Mouse (Mus musculus) 3134 (cell line): ENCODE results near the gene Acot2.
"Not testable (repeated sequence)": the region's sequence is repeated elsewhere in the genome, so short reads cannot be mapped to it uniquely, and the experiment has no call there.

Experiments used
- DNase-seq: peaks from one replicate; pipeline ENCODE4 v3.0.0-alpha.2; 2011; ENCODE audit warnings: low spot score; ENCODE audit not compliant: insufficient read length; ENCODE audit errors: extremely low read depth

Acot2 gene

DNA sequence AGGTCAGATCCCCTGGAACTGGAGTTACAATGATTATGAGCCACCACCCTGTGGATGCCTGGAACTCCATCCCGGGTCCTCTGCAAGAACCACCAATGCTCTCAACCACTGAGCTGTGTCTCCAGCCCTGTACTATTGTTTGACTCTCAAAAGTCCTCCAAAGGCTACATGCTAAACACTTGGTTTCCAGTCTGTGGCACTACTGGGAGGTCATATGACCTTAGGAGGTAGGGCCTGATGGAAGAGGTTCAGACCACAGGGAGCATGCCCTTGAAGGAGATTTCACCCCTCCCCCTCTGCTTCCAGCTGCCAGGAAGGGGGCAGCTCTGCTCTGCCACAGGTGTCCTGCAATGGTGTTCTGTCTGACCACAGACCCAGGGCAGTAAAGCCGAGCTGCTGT is 45.6 kb downstream of the Acot2 start:
- DNase-seq: not testable (repeated sequence)

DNA sequence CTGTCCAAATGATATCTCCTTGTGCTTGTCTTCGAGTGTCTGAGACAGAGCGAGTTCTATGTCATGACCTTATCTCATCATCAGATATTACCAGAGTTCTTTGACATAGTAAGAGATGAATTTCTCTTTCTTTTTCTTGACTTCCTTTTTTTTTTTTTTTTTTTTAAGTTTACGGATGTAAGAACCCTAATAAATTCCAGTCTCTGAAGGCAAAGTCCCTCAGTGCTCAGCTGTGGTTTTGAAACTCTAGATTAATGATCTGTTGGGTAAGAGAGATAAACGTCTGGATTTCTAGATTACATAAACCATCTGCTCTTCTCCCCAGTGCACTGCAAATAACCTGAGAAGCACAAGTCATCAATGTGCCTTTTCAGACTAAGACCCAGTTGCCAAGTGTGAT is 46.4 kb downstream of the Acot2 start:
- no peak for DNase-seq

DNA sequence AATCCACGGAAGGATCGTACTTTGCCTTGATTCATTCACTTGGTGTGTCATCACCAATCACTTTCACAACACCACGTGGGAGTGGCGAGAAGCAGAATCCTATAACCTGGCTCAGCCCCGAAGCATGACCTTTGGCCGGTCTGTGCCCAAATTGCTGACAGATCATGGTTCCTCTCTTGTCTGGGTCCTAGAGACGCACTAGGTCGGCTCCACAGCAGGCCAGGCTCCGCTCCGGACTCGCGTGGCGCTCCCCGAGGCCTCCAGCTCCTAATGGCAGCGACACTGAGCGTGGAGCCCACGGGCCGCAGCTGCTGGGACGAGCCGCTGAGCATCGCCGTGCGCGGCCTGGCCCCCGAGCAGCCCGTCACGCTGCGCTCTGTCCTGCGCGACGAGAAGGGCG is 50.6 kb downstream of the Acot2 start, which contains the start of gene Acot4:
Gene Acot4 (plus strand): TSS at position 139 of the 400 bp plus-strand sequence.
- DNase-seq: not testable (repeated sequence)

DNA sequence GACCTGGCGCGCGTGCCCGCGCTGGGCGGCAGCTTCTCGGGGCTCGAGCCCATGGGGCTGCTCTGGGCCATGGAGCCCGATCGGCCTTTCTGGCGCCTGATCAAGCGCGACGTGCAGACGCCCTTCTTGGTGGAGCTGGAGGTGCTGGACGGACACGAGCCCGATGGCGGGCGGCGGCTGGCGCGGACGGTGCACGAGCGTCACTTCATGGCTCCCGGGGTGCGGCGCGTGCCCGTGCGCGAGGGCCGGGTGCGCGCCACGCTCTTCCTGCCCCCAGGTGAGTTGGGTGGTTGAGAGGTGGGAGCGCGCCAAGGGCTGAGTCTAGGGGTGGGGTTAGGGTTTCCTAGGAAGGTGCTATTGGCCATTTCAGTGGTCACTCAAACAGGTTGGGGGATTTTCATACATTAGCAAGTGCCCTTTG is 51.0 kb downstream of the Acot2 start, which contains the start of gene Gm49366:
Gene Gm49366 (plus strand): TSS at position 245 of the 421 bp plus-strand sequence.
- DNase-seq: not testable (repeated sequence)

DNA sequence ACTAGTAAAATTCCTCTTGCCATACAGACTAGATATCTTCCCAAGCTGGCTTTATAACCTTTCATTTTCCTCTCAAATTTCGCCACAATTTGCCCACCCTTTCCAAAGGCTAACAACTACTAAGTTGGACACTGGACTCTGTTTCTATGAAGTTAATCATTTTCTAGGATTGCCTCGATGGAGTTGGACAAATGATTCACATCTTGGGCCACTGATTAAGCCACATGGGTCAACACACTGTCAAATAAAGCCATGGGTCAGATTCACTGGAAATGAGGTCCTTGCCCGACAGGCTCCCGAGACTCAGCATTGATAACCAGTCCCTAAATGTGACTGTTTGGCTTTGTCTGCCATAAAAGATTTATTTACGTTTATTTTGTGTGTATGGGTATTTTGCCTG is 54.6 kb downstream of the Acot2 start:
- no peak for DNase-seq
